Mouse (Mus musculus) cerebellum, adult 2 months (tissue): ENCODE measurements around the gene Skint6.

ENCODE experiments used
- CTCF ChIP-seq: fragments of 200-500 bp; IDR thresholded peaks from 2 replicates; pipeline ENCODE4 v1.5.1; 2011; ENCODE audit warnings: low read depth, mild to moderate bottlenecking, control low read depth, low read length, moderate library complexity, borderline replicate concordance; ENCODE audit not compliant: insufficient read depth
- POLR2A ChIP-seq: fragments of 200-500 bp; IDR thresholded peaks from 2 replicates; pipeline ENCODE4 v1.6.1; 2011; ENCODE audit warnings: low read length, control low read depth, borderline replicate concordance; ENCODE audit not compliant: insufficient read depth

DNA sequence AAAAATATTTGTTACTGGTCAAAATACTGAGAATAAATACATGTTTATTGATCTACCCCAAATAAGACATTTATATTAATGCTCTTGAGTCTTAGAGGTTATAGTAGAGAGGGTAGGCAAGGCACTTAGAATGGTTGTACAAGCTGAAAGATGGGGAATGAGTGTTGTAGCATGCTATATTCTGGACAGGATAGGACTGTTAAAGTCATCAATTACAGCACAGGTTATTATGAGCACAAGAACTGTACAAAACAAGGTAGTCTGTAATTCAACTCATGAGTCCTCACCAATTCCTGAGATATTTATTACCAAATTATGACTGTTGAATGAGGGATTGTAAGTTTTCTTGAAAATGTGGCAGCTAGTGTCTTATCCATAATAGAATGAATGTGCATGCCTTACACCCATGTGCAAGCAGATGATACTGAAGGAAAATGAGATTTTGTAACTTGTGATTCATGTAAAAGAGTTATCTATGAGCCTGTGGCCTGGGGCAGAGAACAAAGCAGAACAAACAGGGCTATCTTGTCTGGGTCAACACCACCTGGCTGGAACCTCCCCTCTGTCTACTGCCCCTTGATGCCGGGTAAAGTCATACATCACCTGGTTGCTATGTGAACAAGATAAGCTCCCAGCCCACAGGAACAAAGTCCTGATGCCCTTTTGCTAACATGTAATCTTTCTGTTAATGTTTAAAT is 23.3 kb downstream of the Skint6 start:
- TF ChIP-seq POLR2A (no peak), CTCF (no peak)
